Mouse (Mus musculus): ENCODE results near the gene Poldip3.

Poldip3 gene

DNA sequence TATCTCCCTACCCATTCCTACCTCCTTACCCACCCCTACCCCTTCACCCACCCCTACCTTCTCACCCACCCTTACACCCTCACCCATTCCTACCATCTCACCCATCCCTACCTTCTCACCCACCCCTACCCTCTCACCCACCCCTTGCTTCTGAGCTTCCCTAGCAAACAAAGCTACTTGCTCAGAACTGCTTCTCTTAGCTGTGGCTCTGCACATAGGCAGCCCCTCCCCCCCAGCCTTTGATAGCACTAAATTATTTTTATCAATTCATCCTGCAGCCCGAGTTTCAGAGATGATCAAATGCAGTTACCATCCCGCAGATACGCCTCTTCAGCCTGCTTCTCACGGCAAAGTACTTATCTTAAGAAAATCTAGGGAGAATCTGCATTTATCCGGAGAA lies 65.7 kb downstream of the Poldip3 start:
- DNase-seq: no peak

All from kidney, adult 8-10 months (tissue).